Mouse (Mus musculus): Measurements from ENCODE around the gene Slc25a10. TPM values are rescaled to one million over a fixed set of nuclear protein-coding genes. Genes with fewer than 3 reads are reported as not detected.

The Slc25a10 gene
- polyA plus RNA-seq, 1 experiment from 2014 or later = 29.3 TPM

- H3K27ac ChIP-seq (replicated peaks) = peak overlapping the region; percentile 91; the same call in 1 of the 2 replicates
- H3K36me3 ChIP-seq = peaks cover 65% of the 10 kb centered on the region
- H3K4me3 ChIP-seq = peak overlapping the region; percentile 97
- H3K4me1 ChIP-seq (replicated peaks) = peaks cover 28% of the 10 kb centered on the region
- H3K9ac ChIP-seq = peak overlapping the region; percentile 87
- no peak for ATAC-seq (ENCODE audit: low read depth)
- no peaks in the 10 kb centered on the region for H3K9me3 ChIP-seq
- H3K4me2 ChIP-seq = peak overlapping the region; percentile 97
- no peaks in the 10 kb centered on the region for H3K27me3 ChIP-seq
- 10% methylated on average over 10 of the region's 10 CpGs for WGBS
These were observed 6.4 kb upstream of the Slc25a10 start for GRCm38 (mm10) chr11:120485251-120485650.

- no peak overlapping the region; the same call in 1 of the 2 replicates for H3K9ac ChIP-seq
- no peaks in the 10 kb centered on the region for H3K27me3 ChIP-seq
- WGBS = 81% methylated on average over 4 of the region's 4 CpGs
- H3K36me3 ChIP-seq = peaks cover 33% of the 10 kb centered on the region
- H3K4me2 ChIP-seq = no peak overlapping the region
- H3K27ac ChIP-seq (replicated peaks) = no peak overlapping the region
- no peak for ATAC-seq (ENCODE audit: low read depth)
- no peaks in the 10 kb centered on the region for H3K9me3 ChIP-seq
- peaks cover 53% of the 10 kb centered on the region for H3K4me1 ChIP-seq (replicated peaks)
- H3K4me3 ChIP-seq = no peak overlapping the region
These were observed 3.1 kb upstream of the Slc25a10 start for GRCm38 (mm10) chr11:120488516-120488915.

GRCm38 (mm10) chr11:120489054-120489761 is 2.4 kb upstream of the Slc25a10 start:
- Histone ChIP-seq H3K27ac (replicated peaks) (no peak overlapping the region), H3K9ac (peak overlapping the region; percentile 1; the same call in 1 of the 2 replicates)
- WGBS = 55% methylated on average over 4 of the region's 4 CpGs

GRCm38 (mm10) chr11:120490291-120491046 is 1.2 kb upstream of the Slc25a10 start:
- Histone ChIP-seq H3K9ac (no peak overlapping the region; the same call in 1 of the 2 replicates), H3K4me1 (replicated peaks) (peaks cover 45% of the 10 kb centered on the region), H3K27ac (replicated peaks) (peak overlapping the region; percentile 83; the same call in 1 of the 2 replicates), H3K36me3 (peaks cover 44% of the 10 kb centered on the region), H3K4me3 (peak overlapping the region; percentile 88), H3K27me3 (no peaks in the 10 kb centered on the region), H3K9me3 (no peaks in the 10 kb centered on the region), H3K4me2 (peak overlapping the region; percentile 87)
- ATAC-seq (ENCODE audit: low read depth) = no peak
- WGBS = 53% methylated on average over 4 of the region's 4 CpGs

More at GRCm38 (mm10) chr11:120489054-120489761, 2.4 kb upstream of the Slc25a10 start:
- no peak for ATAC-seq (ENCODE audit: low read depth)
- no peaks in the 10 kb centered on the region for H3K9me3 ChIP-seq
- no peaks in the 10 kb centered on the region for H3K27me3 ChIP-seq
- peaks cover 31% of the 10 kb centered on the region for H3K36me3 ChIP-seq
- no peak overlapping the region for H3K4me3 ChIP-seq
- H3K4me2 ChIP-seq = no peak overlapping the region
- peaks cover 52% of the 10 kb centered on the region for H3K4me1 ChIP-seq (replicated peaks)

GRCm38 (mm10) chr11:120492024-120492877 is 611 bp downstream of the Slc25a10 start:
- Histone ChIP-seq H3K27ac (replicated peaks) (peak overlapping the region; percentile 83), H3K36me3 (peaks cover 47% of the 10 kb centered on the region), H3K27me3 (no peaks in the 10 kb centered on the region), H3K4me3 (peak overlapping the region; percentile 88), H3K9ac (peak overlapping the region; percentile 84), H3K4me1 (replicated peaks) (peaks cover 39% of the 10 kb centered on the region), H3K9me3 (no peaks in the 10 kb centered on the region), H3K4me2 (peak overlapping the region; percentile 87)
- WGBS = under 1% methylated on average over 48 of the region's 48 CpGs
- ATAC-seq (ENCODE audit: low read depth) = peak; percentile 55

GRCm38 (mm10) chr11:120492878-120493203 is 1.2 kb downstream of the Slc25a10 start:
- Histone ChIP-seq H3K4me1 (replicated peaks) (peaks cover 39% of the 10 kb centered on the region), H3K36me3 (peaks cover 47% of the 10 kb centered on the region), H3K9ac (peak overlapping the region; percentile 84), H3K4me2 (peak overlapping the region; percentile 87), H3K4me3 (peak overlapping the region; percentile 88), H3K27me3 (no peaks in the 10 kb centered on the region), H3K27ac (replicated peaks) (peak overlapping the region; percentile 83), H3K9me3 (no peaks in the 10 kb centered on the region)
- WGBS = 28% methylated on average over 3 of the region's 3 CpGs
- ATAC-seq (ENCODE audit: low read depth) = no peak

GRCm38 (mm10) chr11:120493351-120493750 is 1.7 kb downstream of the Slc25a10 start:
- no peaks in the 10 kb centered on the region for H3K9me3 ChIP-seq

GRCm38 (mm10) chr11:120493911-120494310 is 2.3 kb downstream of the Slc25a10 start:
- WGBS = 84% methylated on average over 3 of the region's 3 CpGs

More at GRCm38 (mm10) chr11:120493351-120493750, 1.7 kb downstream of the Slc25a10 start:
- H3K36me3 ChIP-seq = peaks cover 47% of the 10 kb centered on the region
- H3K9ac ChIP-seq = peak overlapping the region; percentile 84
- H3K4me2 ChIP-seq = peak overlapping the region; percentile 87
- WGBS = 59% methylated on average over 3 of the region's 3 CpGs
- no peaks in the 10 kb centered on the region for H3K27me3 ChIP-seq
- H3K4me3 ChIP-seq = peak overlapping the region; percentile 88
- peaks cover 39% of the 10 kb centered on the region for H3K4me1 ChIP-seq (replicated peaks)
- no peak for ATAC-seq (ENCODE audit: low read depth)
- peak overlapping the region; percentile 83 for H3K27ac ChIP-seq (replicated peaks)

GRCm38 (mm10) chr11:120497436-120497835 is 5.8 kb downstream of the Slc25a10 start:
- peaks cover 47% of the 10 kb centered on the region for H3K36me3 ChIP-seq
- no peak overlapping the region for H3K27ac ChIP-seq (replicated peaks)
- no peaks in the 10 kb centered on the region for H3K9me3 ChIP-seq
- peaks cover 16% of the 10 kb centered on the region for H3K4me1 ChIP-seq (replicated peaks)
- 94% methylated on average over 3 of the region's 3 CpGs for WGBS
- no peak overlapping the region for H3K9ac ChIP-seq
- H3K27me3 ChIP-seq = no peaks in the 10 kb centered on the region
- ATAC-seq (ENCODE audit: low read depth) = no peak
- H3K4me3 ChIP-seq = no peak overlapping the region
- H3K4me2 ChIP-seq = no peak overlapping the region

More at GRCm38 (mm10) chr11:120493911-120494310, 2.3 kb downstream of the Slc25a10 start:
- H3K9me3 ChIP-seq = no peaks in the 10 kb centered on the region
- H3K36me3 ChIP-seq = peaks cover 47% of the 10 kb centered on the region
- H3K4me1 ChIP-seq (replicated peaks) = peaks cover 39% of the 10 kb centered on the region
- peak overlapping the region; percentile 87 for H3K4me2 ChIP-seq
- H3K27ac ChIP-seq (replicated peaks) = no peak overlapping the region
- no peak for ATAC-seq (ENCODE audit: low read depth)
- no peak overlapping the region for H3K4me3 ChIP-seq
- H3K27me3 ChIP-seq = no peaks in the 10 kb centered on the region
- H3K9ac ChIP-seq = peak overlapping the region; percentile 84; the same call in 1 of the 2 replicates

GRCm38 (mm10) chr11:120498226-120498625 is 6.6 kb downstream of the Slc25a10 start:
- no peak overlapping the region for H3K27ac ChIP-seq (replicated peaks)
- peaks cover 8% of the 10 kb centered on the region for H3K4me1 ChIP-seq (replicated peaks)
- no peak overlapping the region for H3K4me2 ChIP-seq
- H3K9me3 ChIP-seq = no peaks in the 10 kb centered on the region
- H3K9ac ChIP-seq = no peak overlapping the region
- no peaks in the 10 kb centered on the region for H3K27me3 ChIP-seq
- 90% methylated on average over 12 of the region's 12 CpGs for WGBS
- H3K36me3 ChIP-seq = peaks cover 47% of the 10 kb centered on the region
- no peak for ATAC-seq (ENCODE audit: low read depth)
- H3K4me3 ChIP-seq = no peak overlapping the region

- 92% methylated on average over 5 of the region's 5 CpGs for WGBS
- peaks cover 1% of the 10 kb centered on the region for H3K4me1 ChIP-seq (replicated peaks)
- ATAC-seq (ENCODE audit: low read depth) = no peak
These were observed 7.3 kb downstream of the Slc25a10 start for GRCm38 (mm10) chr11:120498891-120499290.

More at GRCm38 (mm10) chr11:120498891-120499290, 7.3 kb downstream of the Slc25a10 start:
- Histone ChIP-seq H3K4me3 (no peak overlapping the region), H3K27ac (replicated peaks) (no peak overlapping the region), H3K9me3 (no peaks in the 10 kb centered on the region), H3K9ac (no peak overlapping the region), H3K36me3 (peaks cover 47% of the 10 kb centered on the region), H3K4me2 (no peak overlapping the region), H3K27me3 (no peaks in the 10 kb centered on the region)
